Mouse (Mus musculus) heart, postnatal 0 days (tissue): Measurements from ENCODE around the gene Sppl3.

Experiments
- CTCF ChIP-seq: IDR thresholded peaks from 2 replicates; pipeline ENCODE4 v1.5.1; 2016; ENCODE audit warnings: antibody characterized with exemption, control low read depth, low read depth
- EP300 ChIP-seq: IDR thresholded peaks from 2 replicates; pipeline ENCODE4 v1.6.1; 2016; ENCODE audit warnings: antibody characterized with exemption, low read depth

GRCm38 (mm10) chr5:114982001-114982400 is 28.9 kb upstream of the Sppl3 start:
- TF ChIP-seq CTCF, result no peak
- no peak for TF ChIP-seq EP300
